Mouse (Mus musculus) neural tube, embryonic 12.5 days (tissue): ENCODE measurements at regions not wholly inside any gene's neighbourhood (a gene's known extent, or its start where the extent isn't known, plus 50 kb on each side); places are given as distances from the start of the nearest gene placed in this dataset.

Source experiments
- ATAC-seq: fragments of 200-750 bp; cut with Nextera tagmentation; 2 replicates; pipeline ENCODE4 v1.8.0; 2017; ENCODE audit warnings: low read depth, mild to moderate bottlenecking, moderate TSS enrichment, moderate library complexity; ENCODE audit not compliant: low FRiP score
- H3K27ac ChIP-seq: fragments of 300-500 bp; sonication (generic); 2 replicates; pipeline ENCODE4 v1.5.1; 2016
- H3K27me3 ChIP-seq: fragments of 300-500 bp; sonication (generic); replicated peaks from 2 replicates; pipeline ENCODE4 v1.6.1; 2016; ENCODE audit warnings: mild to moderate bottlenecking
- H3K36me3 ChIP-seq: fragments of 300-500 bp; sonication (generic); 2 replicates; pipeline ENCODE4 v1.6.1; 2016; ENCODE audit warnings: mild to moderate bottlenecking
- H3K4me1 ChIP-seq: fragments of 300-500 bp; sonication (generic); 2 replicates; pipeline ENCODE4 v1.6.1; 2016
- H3K4me2 ChIP-seq: fragments of 300-500 bp; sonication (generic); replicated peaks from 2 replicates; pipeline ENCODE4 v1.6.1; 2016; ENCODE audit warnings: mild to moderate bottlenecking
- H3K4me3 ChIP-seq: fragments of 300-500 bp; sonication (generic); 2 replicates; pipeline ENCODE4 v1.5.1; 2016
- H3K9ac ChIP-seq: fragments of 300-500 bp; sonication (generic); 2 replicates; pipeline ENCODE4 v1.6.1; 2016; ENCODE audit warnings: mild to moderate bottlenecking
- H3K9me3 ChIP-seq: fragments of 300-500 bp; sonication (generic); 2 replicates; pipeline ENCODE4 v1.6.1; 2016; ENCODE audit warnings: mild to moderate bottlenecking
- WGBS: fragments of 180-500 bp; shearing (Covaris S2); methylation state at CpG from one replicate; pipeline ENCODE4 v1.1.7; 2016; 5-methylcytosine and 5-hydroxymethylcytosine counted together

- H3K9ac ChIP-seq: no peak overlapping the region
- H3K4me1 ChIP-seq: no peaks in the 10 kb centered on the region
- no peaks in the 10 kb centered on the region for H3K36me3 ChIP-seq
- no peak for ATAC-seq
- no peak overlapping the region for H3K4me2 ChIP-seq
- no peaks in the 10 kb centered on the region for H3K27me3 ChIP-seq
- H3K27ac ChIP-seq: no peak overlapping the region
- H3K4me3 ChIP-seq: no peak overlapping the region
- no peaks in the 10 kb centered on the region for H3K9me3 ChIP-seq
- WGBS: 85% methylated on average over 3 of the region's 3 CpGs
Observed at GRCm38 (mm10) chr12:12567734-12568104, 305.8 kb downstream of the Fam49a start.

- 96% methylated on average over 7 of the region's 7 CpGs for WGBS
Observed at GRCm38 (mm10) chr12:12567058-12567733, 305.3 kb downstream of the Fam49a start.

GRCm38 (mm10) chr12:12562267-12562666, 300.3 kb downstream of the Fam49a start:
- no peak overlapping the region for H3K4me3 ChIP-seq
- H3K9ac ChIP-seq: no peak overlapping the region
- H3K27ac ChIP-seq: no peak overlapping the region
- no peaks in the 10 kb centered on the region for H3K9me3 ChIP-seq
- 90% methylated on average over 1 of the region's 1 CpGs for WGBS
- H3K4me2 ChIP-seq: no peak overlapping the region
- no peaks in the 10 kb centered on the region for H3K27me3 ChIP-seq
- no peaks in the 10 kb centered on the region for H3K4me1 ChIP-seq
- ATAC-seq: no peak
- H3K36me3 ChIP-seq: no peaks in the 10 kb centered on the region

More at GRCm38 (mm10) chr12:12567058-12567733, 305.3 kb downstream of the Fam49a start:
- no peak for ATAC-seq
- Histone ChIP-seq H3K27ac (no peak overlapping the region), H3K36me3 (no peaks in the 10 kb centered on the region), H3K4me1 (no peaks in the 10 kb centered on the region), H3K27me3 (no peaks in the 10 kb centered on the region), H3K4me3 (no peak overlapping the region), H3K4me2 (no peak overlapping the region), H3K9me3 (no peaks in the 10 kb centered on the region), H3K9ac (no peak overlapping the region)

- Histone ChIP-seq H3K9ac (no peak overlapping the region), H3K4me1 (no peaks in the 10 kb centered on the region), H3K27ac (no peak overlapping the region), H3K9me3 (no peaks in the 10 kb centered on the region), H3K4me2 (no peak overlapping the region), H3K27me3 (no peaks in the 10 kb centered on the region), H3K4me3 (no peak overlapping the region), H3K36me3 (no peaks in the 10 kb centered on the region)
- no peak for ATAC-seq
- WGBS: 81% methylated on average over 5 of the region's 5 CpGs
Observed at GRCm38 (mm10) chr12:12551818-12552217, 289.9 kb downstream of the Fam49a start.

- no peak for ATAC-seq
- Histone ChIP-seq H3K9me3 (no peaks in the 10 kb centered on the region), H3K4me1 (no peaks in the 10 kb centered on the region)
Observed at GRCm38 (mm10) chr12:12549649-12550048, 287.7 kb downstream of the Fam49a start.

GRCm38 (mm10) chr12:12548688-12549087, 286.7 kb downstream of the Fam49a start:
- H3K27me3 ChIP-seq: no peaks in the 10 kb centered on the region
- no peak overlapping the region for H3K4me3 ChIP-seq
- no peak overlapping the region for H3K4me2 ChIP-seq
- H3K4me1 ChIP-seq: no peaks in the 10 kb centered on the region
- no peak for ATAC-seq
- H3K27ac ChIP-seq: no peak overlapping the region
- H3K36me3 ChIP-seq: no peaks in the 10 kb centered on the region
- H3K9me3 ChIP-seq: no peaks in the 10 kb centered on the region
- WGBS: 89% methylated on average over 2 of the region's 2 CpGs
- H3K9ac ChIP-seq: no peak overlapping the region

More at GRCm38 (mm10) chr12:12549649-12550048, 287.7 kb downstream of the Fam49a start:
- Histone ChIP-seq H3K4me2 (no peak overlapping the region), H3K4me3 (no peak overlapping the region), H3K27ac (no peak overlapping the region), H3K27me3 (no peaks in the 10 kb centered on the region), H3K9ac (no peak overlapping the region), H3K36me3 (no peaks in the 10 kb centered on the region)
- WGBS: 85% methylated on average over 3 of the region's 3 CpGs

- H3K4me1 ChIP-seq: no peaks in the 10 kb centered on the region
- ATAC-seq: no peak
- no peak overlapping the region for H3K9ac ChIP-seq
- no peak overlapping the region for H3K27ac ChIP-seq
- H3K27me3 ChIP-seq: no peaks in the 10 kb centered on the region
- 92% methylated on average over 1 of the region's 1 CpGs for WGBS
- no peaks in the 10 kb centered on the region for H3K9me3 ChIP-seq
- no peak overlapping the region for H3K4me2 ChIP-seq
- H3K4me3 ChIP-seq: no peak overlapping the region
- H3K36me3 ChIP-seq: no peaks in the 10 kb centered on the region
Observed at GRCm38 (mm10) chr12:12547477-12547876, 285.5 kb downstream of the Fam49a start.

GRCm38 (mm10) chr12:12546372-12547031, 284.6 kb downstream of the Fam49a start:
- no peak overlapping the region for H3K9ac ChIP-seq
- H3K4me1 ChIP-seq: no peaks in the 10 kb centered on the region
- no peaks in the 10 kb centered on the region for H3K27me3 ChIP-seq
- WGBS: 89% methylated on average over 5 of the region's 5 CpGs
- no peak overlapping the region for H3K27ac ChIP-seq
- no peak for ATAC-seq
- H3K9me3 ChIP-seq: no peaks in the 10 kb centered on the region
- H3K4me2 ChIP-seq: no peak overlapping the region
- H3K4me3 ChIP-seq: no peak overlapping the region
- no peaks in the 10 kb centered on the region for H3K36me3 ChIP-seq

- H3K4me3 ChIP-seq: no peak overlapping the region
- 44% methylated on average over 13 of the region's 13 CpGs for WGBS
- no peak overlapping the region for H3K4me2 ChIP-seq
- H3K4me1 ChIP-seq: peaks cover 8% of the 10 kb centered on the region; the same call in 1 of the 2 replicates
- H3K36me3 ChIP-seq: no peaks in the 10 kb centered on the region
- no peaks in the 10 kb centered on the region for H3K27me3 ChIP-seq
- H3K9me3 ChIP-seq: no peaks in the 10 kb centered on the region
- ATAC-seq: peak; percentile 50; the same call in 1 of the 2 replicates
- H3K27ac ChIP-seq: no peak overlapping the region
- no peak overlapping the region for H3K9ac ChIP-seq
Observed at GRCm38 (mm10) chr12:12541076-12542070, 279.4 kb downstream of the Fam49a start.

GRCm38 (mm10) chr12:12539291-12539690, 277.4 kb downstream of the Fam49a start:
- no peak overlapping the region for H3K9ac ChIP-seq
- WGBS: 89% methylated on average over 3 of the region's 3 CpGs

GRCm38 (mm10) chr12:12534779-12535178, 272.8 kb downstream of the Fam49a start:
- Histone ChIP-seq H3K4me1 (no peaks in the 10 kb centered on the region), H3K27me3 (no peaks in the 10 kb centered on the region)
- WGBS: 8% methylated on average over 2 of the region's 2 CpGs

More at GRCm38 (mm10) chr12:12539291-12539690, 277.4 kb downstream of the Fam49a start:
- no peaks in the 10 kb centered on the region for H3K36me3 ChIP-seq
- no peaks in the 10 kb centered on the region for H3K27me3 ChIP-seq
- no peak for ATAC-seq
- no peak overlapping the region for H3K4me3 ChIP-seq
- H3K4me2 ChIP-seq: no peak overlapping the region
- no peaks in the 10 kb centered on the region for H3K9me3 ChIP-seq
- peaks cover 8% of the 10 kb centered on the region; the same call in 1 of the 2 replicates for H3K4me1 ChIP-seq
- H3K27ac ChIP-seq: no peak overlapping the region

GRCm38 (mm10) chr12:12530796-12531195, 268.9 kb downstream of the Fam49a start:
- peaks cover 5% of the 10 kb centered on the region; the same call in 1 of the 2 replicates for H3K4me1 ChIP-seq
- H3K4me3 ChIP-seq: no peak overlapping the region
- H3K4me2 ChIP-seq: no peak overlapping the region
- H3K36me3 ChIP-seq: no peaks in the 10 kb centered on the region
- WGBS: 87% methylated on average over 6 of the region's 6 CpGs
- H3K9ac ChIP-seq: no peak overlapping the region
- ATAC-seq: no peak
- H3K9me3 ChIP-seq: no peaks in the 10 kb centered on the region
- H3K27ac ChIP-seq: no peak overlapping the region
- no peaks in the 10 kb centered on the region for H3K27me3 ChIP-seq

More at GRCm38 (mm10) chr12:12534779-12535178, 272.8 kb downstream of the Fam49a start:
- H3K4me3 ChIP-seq: no peak overlapping the region
- no peaks in the 10 kb centered on the region for H3K36me3 ChIP-seq
- no peak overlapping the region for H3K4me2 ChIP-seq
- ATAC-seq: no peak
- H3K27ac ChIP-seq: no peak overlapping the region
- no peak overlapping the region for H3K9ac ChIP-seq
- no peaks in the 10 kb centered on the region for H3K9me3 ChIP-seq
